Mouse (Mus musculus) A20 (cell line): Measurements from ENCODE around the gene Itsn1.
A peak's percentile ranks its signal among the peaks of the same experiment; 100 is the strongest.

Experiments
- DNase-seq: peaks from one replicate; pipeline ENCODE4 v3.0.0-alpha.2; 2011; ENCODE audit warnings: low read depth, low spot score

Itsn1 gene

DNA sequence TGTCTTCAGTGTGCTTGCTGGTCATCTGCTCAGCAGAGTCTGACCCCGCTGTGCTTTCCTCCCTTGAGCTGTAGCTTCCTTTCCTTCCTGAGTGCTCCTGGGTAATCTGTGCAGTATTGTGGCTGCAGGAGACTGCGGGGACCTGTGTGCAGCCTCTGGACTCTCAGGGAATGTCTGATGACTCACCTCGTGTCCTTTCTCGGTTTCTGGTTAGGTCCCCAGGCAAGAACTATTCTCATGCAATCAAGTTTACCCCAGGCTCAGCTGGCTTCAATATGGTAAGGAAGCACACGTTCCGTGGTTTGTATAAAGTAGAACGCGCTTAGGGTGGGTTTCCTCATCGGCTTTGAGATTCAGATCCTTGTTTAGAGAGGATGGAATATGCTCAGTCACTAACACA is 82.8 kb downstream of the Itsn1 start:
- DNase-seq, result no peak

DNA sequence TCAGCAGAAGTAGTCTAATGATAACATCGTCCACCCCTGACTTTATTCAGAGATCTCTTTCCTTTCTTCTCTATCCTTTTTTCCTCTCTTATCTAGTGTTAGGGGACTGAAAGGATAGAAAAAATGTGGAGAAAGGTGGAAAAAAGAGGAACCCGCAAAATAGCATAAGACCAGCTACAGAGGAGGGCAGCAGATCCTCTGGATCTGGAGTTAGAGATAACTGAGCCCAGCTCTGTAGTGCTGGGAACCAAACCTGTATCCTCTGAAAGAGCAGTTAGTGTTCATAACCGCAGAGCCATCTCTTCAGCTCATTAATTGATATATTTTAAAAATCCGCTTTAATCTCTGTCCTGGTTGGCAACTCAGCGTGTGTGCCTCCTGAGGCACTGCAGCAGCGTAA is 84.5 kb downstream of the Itsn1 start:
- no peak for DNase-seq

DNA sequence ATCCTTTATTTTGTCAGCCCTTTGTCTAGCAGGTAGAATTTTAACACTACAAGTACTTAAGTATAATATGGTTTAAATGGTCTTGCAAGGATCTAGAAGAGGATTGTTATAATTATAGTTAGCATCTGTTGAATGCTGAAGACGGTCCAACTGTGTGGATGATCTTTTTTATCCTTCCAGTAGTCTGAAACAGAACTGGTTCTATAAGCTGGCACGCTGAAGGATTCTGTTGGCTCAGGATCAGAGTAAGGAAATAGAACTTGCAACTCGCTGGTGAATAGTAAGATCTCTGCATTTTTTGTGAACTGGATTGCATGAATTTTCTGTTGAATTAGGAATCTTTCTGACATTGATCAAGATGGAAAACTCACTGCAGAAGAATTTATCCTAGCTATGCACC is 86.0 kb downstream of the Itsn1 start:
- DNase-seq, result no peak

DNA sequence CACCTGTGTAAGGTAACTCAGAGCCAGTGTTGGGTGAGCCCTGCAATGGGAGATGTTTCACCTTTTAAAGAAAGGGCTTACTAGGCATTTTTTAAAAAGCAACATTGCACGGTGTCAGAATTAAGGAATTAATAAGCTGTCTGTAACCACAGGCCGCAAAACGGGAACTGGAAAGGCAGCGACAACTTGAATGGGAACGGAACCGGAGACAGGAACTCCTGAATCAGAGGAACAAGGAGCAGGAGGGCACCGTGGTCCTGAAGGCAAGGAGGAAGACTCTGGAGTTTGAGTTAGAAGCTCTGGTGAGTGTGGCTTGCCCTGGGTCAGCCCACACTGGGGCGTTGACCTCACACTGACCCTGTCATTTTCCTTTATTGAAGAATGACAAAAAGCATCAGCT is 91.2 kb downstream of the Itsn1 start:
- DNase-seq, result no peak

DNA sequence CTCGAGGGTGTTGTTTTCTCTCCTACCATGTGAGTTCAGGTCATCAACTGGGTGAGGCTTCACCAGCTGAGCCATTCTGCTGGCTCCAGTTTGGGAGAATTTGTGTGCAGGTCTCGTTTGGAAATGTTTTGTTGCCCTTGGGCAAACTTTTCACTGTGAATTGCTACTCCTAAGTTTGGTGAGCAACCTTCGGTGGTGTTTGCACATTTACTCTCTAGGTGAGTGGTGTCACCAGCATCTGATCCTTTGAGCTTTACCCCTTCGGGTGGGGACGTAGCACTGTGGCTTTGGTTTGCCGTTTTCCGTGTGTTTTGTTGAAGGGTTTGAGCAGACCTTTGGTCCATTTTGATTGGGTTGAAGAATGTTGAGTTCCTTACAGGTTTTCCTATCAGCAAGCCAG is 93.2 kb downstream of the Itsn1 start:
- DNase-seq, result no peak

DNA sequence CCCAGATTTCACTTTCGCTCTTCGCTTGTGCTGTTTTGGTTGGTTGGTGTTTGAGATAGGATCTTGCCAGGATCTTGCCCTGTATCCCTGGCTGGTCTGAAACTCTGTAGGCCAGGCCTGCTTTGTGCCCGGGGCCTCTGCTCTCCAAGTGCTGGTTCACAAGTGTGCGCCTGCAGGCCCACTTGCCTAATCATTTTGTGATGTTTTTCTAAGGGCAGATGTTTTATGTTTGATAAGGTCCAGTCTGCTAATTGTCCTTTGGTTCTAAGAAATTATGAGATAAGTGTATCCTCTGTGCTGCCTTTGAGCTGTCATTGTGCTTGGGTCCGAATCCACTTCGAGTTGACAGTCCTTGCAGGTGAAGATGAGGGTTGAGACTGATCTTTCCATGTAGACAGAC is 93.7 kb downstream of the Itsn1 start:
- DNase-seq, result no peak

DNA sequence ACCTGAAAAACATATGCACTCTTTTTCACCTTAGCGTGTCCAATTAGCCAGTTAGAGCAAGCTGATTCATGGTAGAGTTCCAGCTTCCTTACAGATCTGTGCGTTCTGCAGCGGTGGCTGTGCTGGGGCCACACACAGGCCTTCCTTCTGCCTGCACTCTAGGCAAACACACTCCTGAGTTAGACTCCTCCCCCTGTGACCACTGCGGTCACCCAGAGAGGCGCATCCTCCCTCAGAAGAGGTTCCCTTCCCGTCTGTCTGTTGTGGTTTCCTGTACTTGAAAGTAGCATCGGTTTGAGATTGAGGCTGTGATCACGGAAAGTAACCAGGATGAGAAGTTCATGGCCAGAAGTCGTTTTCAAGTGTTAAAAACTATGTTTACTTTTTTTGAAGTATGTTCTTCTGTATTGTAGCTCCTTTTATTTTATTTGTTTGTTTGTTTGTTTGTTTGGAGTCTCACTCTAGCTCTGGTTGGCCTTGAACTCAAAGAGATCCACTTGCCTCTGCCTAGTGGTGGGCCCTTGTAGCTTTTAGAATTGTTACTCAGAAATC is 96.8 kb downstream of the Itsn1 start:
- peak; percentile 44 for DNase-seq

DNA sequence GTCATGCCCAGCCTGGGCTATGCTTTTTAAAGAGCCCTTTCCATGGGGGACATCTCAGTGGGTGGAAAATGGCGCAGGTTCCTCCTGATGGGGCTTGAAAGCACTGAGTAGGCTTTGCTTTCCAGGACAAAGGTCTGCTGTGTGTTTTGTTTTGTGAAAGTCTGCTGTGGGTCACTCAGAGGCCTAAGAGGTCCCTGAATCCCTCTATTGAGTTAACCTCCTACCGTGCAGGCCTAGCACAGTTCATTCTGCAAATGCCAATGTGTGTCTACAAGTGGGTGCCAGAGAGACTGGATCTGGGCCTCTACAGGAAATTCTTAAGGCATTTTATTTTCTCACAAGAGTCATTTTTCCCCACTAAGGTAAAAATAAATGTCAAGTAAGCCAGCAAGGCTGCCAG is 97.8 kb downstream of the Itsn1 start:
- no peak for DNase-seq

DNA sequence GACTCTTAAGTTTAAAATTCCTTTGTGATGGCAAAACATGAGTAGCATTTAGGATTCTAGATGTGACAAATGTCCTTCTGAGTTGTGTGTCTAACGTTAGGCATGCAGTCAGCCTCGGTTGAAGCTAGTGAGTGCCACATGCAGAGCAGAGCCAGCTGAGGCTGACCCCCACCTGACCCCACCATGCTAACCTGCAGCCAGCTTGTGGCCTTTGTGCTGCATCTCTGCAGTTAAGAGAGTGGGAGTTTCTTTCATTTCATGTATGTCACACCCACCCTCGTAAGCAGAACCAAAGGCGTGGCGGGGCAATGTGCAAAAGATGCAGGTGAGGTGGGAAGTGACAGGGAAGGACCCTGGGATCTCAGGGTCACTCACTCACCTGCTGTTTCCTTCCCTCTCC is 98.4 kb downstream of the Itsn1 start:
- no peak for DNase-seq

DNA sequence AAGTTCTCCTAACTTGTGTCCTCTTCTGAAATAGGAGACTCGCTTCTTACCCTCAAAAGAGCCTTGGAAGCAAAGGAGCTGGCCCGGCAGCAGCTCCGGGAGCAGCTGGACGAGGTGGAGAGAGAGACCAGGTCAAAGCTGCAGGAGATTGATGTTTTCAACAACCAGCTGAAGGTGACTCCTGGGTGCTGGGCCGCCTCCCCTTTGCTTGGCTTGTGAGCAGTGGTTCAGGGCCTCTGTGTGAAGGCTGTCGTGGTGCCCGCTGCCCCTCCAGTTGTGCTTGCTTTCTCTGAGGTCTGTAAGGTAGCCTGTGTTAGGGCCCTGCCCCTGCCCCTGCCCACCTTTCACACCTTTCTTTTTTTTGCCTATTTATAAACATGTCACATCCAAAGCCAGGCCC is 99.1 kb downstream of the Itsn1 start:
- DNase-seq, result no peak

DNA sequence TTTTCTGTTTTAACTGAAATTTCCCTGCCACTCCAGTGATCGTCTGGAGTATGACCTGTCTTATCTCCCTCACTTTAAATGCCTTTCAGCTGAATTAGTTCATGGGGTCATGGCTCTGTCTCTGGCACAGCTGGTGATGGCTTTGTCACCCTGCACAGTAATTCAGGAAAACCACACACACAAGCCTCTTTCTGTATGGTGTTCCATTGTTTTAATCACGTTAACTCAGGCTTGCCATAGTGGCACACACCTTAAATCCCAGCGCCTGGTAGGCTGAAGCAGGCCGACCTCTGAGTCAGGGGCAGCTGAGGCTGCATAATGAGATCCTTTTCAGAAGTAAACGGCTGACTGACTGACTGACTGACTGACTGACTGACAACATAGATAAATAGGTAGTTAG is 99.5 kb downstream of the Itsn1 start:
- no peak for DNase-seq

DNA sequence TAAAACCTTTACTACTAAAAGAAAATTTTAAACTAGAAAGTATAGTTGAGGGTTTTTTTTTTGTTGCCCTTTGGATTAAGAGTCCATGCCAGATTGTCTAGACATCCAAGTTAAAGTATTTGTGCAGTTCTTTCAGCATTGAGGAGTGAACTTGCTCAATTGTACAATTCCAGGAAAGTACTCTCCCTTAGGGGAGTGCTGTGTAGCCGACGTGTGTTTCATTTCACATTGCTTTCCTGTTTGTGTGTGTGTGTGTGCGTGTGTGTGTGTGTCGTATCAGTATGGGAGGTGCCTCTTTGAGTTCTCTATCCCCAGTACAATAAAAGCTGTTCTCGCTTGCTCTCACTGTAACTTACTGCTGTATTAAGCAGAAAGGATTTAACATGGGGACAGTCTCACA is 100.0 kb downstream of the Itsn1 start:
- no peak for DNase-seq

DNA sequence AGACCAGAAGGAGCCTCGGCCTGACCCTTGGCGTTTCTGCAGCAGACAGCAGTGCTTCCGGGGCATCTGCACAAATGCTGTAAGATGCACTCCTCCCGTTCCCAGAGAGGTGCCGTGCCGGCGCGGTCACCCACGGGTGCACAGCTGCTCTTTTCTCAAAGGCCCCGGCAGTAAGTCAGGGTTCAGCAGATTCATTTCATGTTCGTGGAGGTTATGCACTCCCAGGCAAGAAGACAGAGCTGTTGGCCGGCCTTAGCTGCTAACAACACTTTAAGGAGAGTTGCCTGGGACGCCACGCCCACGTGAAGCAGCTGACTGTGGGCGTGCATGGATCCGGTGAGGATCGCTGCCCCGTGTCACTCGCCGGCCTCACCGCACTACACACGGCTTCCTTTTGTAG is 101.2 kb downstream of the Itsn1 start:
- DNase-seq, result no peak

DNA sequence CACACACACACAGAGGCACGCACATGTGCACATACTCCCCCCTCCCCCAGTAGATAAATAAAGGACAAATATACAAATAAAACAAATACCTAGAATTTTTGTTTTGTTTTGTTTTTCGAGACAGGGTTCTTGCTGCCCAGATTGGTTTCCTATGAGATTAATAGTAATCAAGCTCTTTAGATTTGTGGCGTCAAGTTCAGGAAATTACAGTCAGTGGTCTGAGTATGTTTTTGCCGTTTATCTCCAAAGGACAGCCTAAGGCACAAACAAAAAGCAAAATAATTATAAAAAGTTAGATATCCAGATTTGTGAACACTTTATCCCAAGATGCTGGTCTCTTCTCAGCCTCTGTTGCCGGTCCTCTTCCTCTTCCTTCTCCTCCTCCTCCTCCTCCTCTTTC is 104.0 kb downstream of the Itsn1 start:
- no peak for DNase-seq

DNA sequence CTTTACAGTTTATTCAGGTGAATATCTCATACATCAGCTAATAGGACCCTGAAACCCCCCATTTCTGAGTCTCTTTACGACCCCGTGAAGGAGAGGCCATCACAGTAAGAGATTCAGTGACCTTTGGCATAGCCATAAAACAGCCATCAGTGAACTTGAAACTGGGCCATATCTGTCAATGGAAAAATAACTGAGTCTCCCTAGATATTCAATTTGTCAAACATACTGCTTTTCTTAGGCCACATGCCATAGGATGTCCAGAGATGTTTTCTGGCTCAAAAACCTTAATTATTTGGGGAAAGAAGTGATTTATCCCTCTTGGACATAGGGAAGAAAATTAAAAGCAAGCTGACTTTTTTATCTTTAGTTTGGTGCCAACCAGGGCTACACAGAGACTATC is 104.5 kb downstream of the Itsn1 start:
- no peak for DNase-seq

DNA sequence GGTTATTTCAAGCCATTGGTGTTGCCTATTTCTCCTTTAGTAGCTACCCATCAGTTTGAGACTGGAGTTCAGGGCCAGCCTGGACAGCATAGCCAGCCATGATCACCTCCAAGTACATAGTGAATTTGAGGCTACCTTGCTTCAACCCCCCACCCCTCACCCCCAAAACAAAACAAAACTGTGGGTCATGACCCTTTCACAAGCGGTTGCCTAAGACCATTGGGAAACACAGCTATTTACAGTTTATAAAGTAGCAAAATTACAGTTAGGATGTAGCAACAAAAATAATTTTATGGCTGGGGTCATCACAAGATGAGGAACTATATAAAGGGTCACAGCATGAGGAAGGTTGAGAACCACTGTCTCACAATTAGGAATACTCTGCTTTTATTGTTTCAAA is 104.9 kb downstream of the Itsn1 start:
- DNase-seq, result no peak

DNA sequence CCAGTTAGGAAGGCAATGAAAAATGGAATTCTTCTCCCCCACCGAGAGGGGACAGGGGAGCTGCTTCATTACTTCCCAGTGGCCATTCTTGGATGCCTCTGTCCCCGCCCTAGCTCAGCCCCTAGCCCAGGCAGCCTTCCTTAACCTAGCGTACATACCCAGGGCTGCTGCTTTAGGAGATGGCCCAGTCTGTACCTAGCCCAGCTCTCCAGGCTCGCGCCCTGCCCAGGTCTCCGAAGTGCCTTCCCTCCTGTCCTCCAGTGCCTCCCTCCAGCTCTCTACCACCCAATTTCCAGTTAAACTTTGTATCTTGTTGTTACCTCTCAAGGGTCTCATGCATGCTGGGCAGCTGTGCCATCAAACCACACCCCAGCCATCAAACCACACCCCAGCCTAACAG is 106.7 kb downstream of the Itsn1 start:
- no peak for DNase-seq

DNA sequence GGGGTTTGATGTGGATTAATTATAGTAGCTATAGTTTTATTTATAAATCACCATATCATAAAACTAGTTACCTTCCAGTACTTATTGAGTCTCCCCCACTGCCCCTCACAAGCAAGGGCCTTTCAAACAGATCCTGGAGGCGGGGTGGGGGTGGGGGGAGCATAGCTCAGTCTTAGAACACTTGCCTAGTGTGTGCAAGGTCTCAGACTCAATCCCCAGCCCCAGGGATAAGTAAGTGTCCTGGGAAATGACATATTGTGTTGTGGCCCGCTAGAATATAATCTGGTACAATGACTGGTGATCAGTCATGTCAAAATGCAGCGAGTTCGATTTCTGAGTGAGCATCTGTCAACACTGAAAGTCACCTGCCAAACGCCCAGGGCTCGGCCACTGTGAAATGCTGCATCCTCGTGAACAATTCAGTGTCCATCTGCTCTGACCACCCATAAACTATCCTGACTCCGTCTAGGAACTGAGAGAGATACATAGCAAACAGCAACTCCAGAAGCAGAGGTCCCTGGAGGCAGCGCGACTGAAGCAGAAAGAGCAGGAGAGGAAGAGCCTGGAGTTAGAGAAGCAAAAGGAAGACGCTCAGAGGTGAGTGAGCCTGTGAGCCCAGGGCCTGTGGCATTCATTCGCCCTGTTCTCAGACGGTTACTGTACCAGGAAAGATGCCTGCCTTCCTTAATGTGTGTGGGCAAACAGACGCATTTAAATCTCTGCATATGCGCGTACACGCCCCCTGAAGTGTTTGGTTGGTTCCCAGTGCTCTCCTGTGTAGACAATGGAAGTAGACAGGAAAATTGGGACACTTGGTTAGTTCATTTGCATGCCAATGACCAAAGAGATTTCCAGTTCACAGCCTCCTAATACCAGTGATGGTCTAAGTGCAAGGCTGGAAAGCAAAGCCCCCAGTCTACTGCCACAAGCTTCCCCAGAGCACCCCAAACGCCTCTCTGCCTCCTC is 107.8 kb downstream of the Itsn1 start:
- no peak for DNase-seq

DNA sequence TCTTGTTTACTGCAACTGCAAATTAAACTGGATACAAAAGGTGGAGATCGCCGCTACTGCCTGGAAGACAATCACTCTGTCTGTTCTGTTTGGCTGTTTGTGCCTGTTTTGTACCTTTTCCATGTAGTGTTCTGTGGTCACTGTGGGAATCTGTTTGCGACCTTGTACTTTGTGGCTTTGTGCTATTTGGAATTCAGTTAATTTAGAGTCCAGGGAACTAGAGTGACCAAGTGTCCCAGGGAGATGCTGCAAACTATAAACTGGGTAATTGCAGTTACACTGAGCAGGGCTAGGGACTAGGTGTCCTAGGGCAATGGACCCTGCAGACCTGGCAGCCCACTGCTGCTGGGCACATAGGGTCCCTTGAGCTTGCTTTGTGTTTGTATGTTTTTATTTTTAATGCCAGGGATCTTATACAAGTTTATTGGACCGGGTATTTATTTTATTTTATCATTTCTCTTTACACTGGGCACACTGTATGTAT is 108.5 kb downstream of the Itsn1 start:
- no peak for DNase-seq

DNA sequence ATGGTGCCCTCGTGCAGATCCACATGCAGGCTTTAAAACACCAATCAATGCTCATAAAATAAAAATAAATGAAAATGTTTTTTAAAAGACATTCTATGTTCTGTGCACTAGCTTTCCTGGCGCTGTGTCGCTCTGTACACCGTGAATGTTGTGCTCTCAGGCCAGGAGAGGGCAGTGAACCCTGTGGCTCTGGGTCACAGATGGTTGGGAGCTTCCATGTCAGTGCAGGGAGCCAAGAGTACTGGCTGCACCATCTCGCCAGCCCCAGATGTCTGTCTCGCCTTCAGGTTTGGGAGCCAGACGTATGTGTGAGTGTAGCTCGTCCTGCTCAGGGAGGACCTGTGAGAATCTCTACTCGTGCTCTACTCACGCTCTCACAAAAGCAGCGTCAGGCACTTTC is 109.7 kb downstream of the Itsn1 start:
- DNase-seq, result no peak

DNA sequence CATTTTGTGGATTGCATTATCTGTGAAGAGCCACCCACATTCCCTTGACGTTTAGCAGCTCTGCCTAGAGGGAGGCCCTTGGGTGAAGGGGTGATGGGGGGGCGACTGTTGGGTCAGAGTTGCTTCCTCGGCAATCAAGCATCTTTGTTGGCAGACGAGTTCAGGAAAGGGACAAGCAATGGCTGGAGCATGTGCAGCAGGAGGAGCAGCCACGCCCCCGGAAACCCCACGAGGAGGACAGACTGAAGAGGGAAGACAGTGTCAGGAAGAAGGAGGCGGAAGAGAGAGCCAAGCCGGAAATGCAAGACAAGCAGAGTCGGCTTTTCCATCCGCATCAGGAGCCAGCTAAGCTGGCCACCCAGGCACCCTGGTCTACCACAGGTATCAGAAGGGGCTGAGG is 110.4 kb downstream of the Itsn1 start:
- DNase-seq, result no peak

DNA sequence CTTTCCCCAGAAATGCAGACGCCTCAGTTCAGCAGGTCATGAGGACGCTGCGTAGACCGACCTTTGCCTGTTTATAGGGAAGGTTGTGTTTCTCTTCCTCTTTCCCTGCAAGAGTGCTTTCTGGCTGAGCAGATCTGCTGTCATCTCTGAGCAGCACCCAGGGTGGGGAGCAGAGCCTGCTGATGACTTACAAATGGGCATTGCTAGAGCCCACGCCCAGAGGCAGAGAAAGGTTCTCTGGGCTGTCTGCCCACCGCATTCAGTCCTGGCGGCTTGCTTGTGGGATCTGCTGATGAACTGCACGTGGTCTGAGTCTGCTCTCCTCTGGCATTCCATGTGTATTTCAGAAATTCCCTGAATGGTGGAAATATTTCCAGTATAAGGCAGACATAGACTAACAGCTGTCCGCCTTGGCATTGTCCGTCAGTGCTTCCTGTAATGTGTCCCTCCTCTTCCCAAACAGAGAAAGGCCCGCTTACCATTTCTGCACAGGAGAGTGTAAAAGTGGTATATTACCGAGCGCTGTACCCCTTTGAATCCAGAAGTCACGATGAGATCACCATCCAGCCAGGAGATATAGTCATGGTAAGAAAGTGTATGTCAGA is 112.0 kb downstream of the Itsn1 start:
- peak; percentile 73 for DNase-seq
